Mouse (Mus musculus) forebrain, embryonic 11.5 days (tissue): ENCODE measurements around the gene Psd. TPM values are rescaled to one million over a fixed set of nuclear protein-coding genes. Genes with fewer than 3 reads are reported as not detected.
A peak's percentile ranks its signal among the peaks of the same experiment; 100 is the strongest.

Source experiments
- ATAC-seq: fragments of 200-750 bp; cut with Nextera tagmentation; replicated peaks from 2 replicates; pipeline ENCODE4 v1.8.0; 2017; ENCODE audit warnings: moderate TSS enrichment; ENCODE audit not compliant: low FRiP score
- DNase-seq: peaks from one replicate; pipeline ENCODE4 v3.0.0-alpha.2; 2017; ENCODE audit warnings: low spot score
- H3K27ac ChIP-seq: fragments of 300-500 bp; sonication (generic); 2 replicates; pipeline ENCODE4 v1.5.1; 2014; ENCODE audit warnings: low read depth, low read length
- H3K27me3 ChIP-seq: fragments of 300-500 bp; sonication (generic); 2 replicates; pipeline ENCODE4 v1.6.1; 2014; ENCODE audit warnings: mild to moderate bottlenecking, low read length, mixed read lengths; ENCODE audit not compliant: control insufficient read depth, insufficient read depth
- H3K36me3 ChIP-seq: fragments of 300-500 bp; sonication (generic); 2 replicates; pipeline ENCODE4 v1.6.1; 2014; ENCODE audit warnings: mild to moderate bottlenecking, low read length, moderate library complexity, mixed read lengths; ENCODE audit not compliant: control insufficient read depth, insufficient read depth
- H3K4me1 ChIP-seq: fragments of 300-500 bp; sonication (generic); replicated peaks from 2 replicates; pipeline ENCODE4 v1.6.1; 2014; ENCODE audit warnings: low read length, mixed read lengths; ENCODE audit not compliant: control insufficient read depth, insufficient read depth
- H3K4me2 ChIP-seq: fragments of 300-500 bp; sonication (generic); 2 replicates; pipeline ENCODE4 v1.6.1; 2014; ENCODE audit warnings: low read depth, mild to moderate bottlenecking, low read length, moderate library complexity, mixed read lengths; ENCODE audit not compliant: severe bottlenecking
- H3K4me3 ChIP-seq: fragments of 300-500 bp; sonication (generic); 2 replicates; pipeline ENCODE4 v1.5.1; 2014; ENCODE audit warnings: low read depth, low read length
- H3K9ac ChIP-seq: fragments of 300-500 bp; sonication (generic); 2 replicates; pipeline ENCODE4 v1.6.1; 2014; ENCODE audit warnings: low read length
- H3K9me3 ChIP-seq: fragments of 300-500 bp; sonication (generic); 2 replicates; pipeline ENCODE4 v1.6.1; 2016; ENCODE audit warnings: low read length, mixed read lengths; ENCODE audit not compliant: control insufficient read depth
- WGBS: fragments of 180-500 bp; shearing (Covaris S2); extraction: QIAGEN DNeasy Blood & Tissue Kit; methylation state at CpG from one replicate; pipeline ENCODE4 v1.1.7; 2014; 5-methylcytosine and 5-hydroxymethylcytosine counted together
- polyA plus RNA-seq: library from polyadenylated mRNA; unstranded; fragments of >200 nt; fragmentation: Nextera tagmentation; extraction: Ambion mirVana; gene quantifications from 2 replicates; pipeline ENCODE4 v1.2.1, GENCODE M21; 2014

Psd gene
- polyA plus RNA-seq, 1 experiment from 2014 or later = 10.7 TPM

DNA sequence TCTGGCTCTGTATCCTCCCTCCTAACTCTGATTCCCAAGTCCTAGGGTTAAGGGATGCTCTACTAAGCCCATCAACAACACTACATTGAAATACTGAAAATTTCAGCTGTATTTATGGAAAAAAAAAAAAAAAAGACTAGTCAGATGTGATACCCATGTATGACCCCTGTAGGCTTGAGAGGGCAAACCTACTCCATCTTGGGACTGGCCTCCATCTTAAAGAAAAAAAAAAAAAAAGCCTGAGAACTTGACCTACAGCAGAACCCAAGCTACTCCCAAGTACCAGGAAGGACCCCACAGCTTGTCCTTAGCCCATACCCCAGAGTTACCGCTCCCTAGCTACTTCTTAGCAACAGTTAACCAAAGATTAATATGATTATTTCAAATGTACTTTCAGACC lies 20.2 kb upstream of the Psd start:
- no peak overlapping the region for H3K27ac ChIP-seq
- no peak overlapping the region for H3K9ac ChIP-seq
- no peaks in the 10 kb centered on the region for H3K36me3 ChIP-seq
- H3K4me2 ChIP-seq = no peak overlapping the region
- no peak overlapping the region for H3K4me3 ChIP-seq
- peaks cover 4% of the 10 kb centered on the region; the same call in 1 of the 2 replicates for H3K4me1 ChIP-seq
- H3K27me3 ChIP-seq = peaks cover 13% of the 10 kb centered on the region
- no peak for DNase-seq
- H3K9me3 ChIP-seq = no peaks in the 10 kb centered on the region
- ATAC-seq = no peak
- WGBS = 93% methylated on average over 1 of the region's 1 CpGs

DNA sequence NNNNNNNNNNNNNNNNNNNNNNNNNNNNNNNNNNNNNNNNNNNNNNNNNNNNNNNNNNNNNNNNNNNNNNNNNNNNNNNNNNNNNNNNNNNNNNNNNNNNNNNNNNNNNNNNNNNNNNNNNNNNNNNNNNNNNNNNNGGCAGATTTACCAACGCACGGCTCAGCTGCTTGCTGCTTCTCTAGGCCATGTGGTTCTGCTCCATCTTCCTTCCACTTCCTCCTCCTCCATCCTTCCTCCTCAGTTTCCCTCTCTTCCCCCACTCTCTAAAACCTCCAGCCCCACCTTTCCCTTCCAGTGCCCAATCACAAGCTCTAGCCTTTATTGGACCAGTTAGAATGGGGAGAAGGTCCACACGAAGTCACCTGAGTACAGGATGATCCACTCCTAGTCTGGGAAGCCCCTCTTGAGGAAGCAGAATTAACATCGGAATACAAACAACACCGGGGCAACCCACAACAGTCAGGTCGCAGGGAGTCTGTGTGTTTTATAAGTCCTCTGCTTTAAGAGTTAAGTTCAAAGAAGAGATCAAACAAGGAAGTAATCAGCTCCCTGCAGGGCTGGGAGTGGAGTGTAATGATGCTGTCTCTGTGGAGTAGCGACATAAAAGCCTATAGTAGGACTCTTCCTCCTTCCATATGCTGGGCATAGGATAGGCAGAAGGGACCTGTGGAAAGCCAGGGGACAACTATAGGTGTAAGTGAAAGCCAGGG lies 17.9 kb upstream of the Psd start:
- no peak overlapping the region for H3K4me3 ChIP-seq
- H3K4me2 ChIP-seq = no peak overlapping the region
- H3K9me3 ChIP-seq = no peaks in the 10 kb centered on the region
- no peak overlapping the region for H3K27ac ChIP-seq
- ATAC-seq (no peak), DNase-seq (no peak)
- 30% methylated on average over 7 of the region's 7 CpGs for WGBS
- H3K9ac ChIP-seq = no peak overlapping the region
- peaks cover 9% of the 10 kb centered on the region for H3K27me3 ChIP-seq
- H3K4me1 ChIP-seq = peaks cover 4% of the 10 kb centered on the region; the same call in 1 of the 2 replicates
- no peaks in the 10 kb centered on the region for H3K36me3 ChIP-seq

- no peak overlapping the region for H3K9ac ChIP-seq
- WGBS = 76% methylated on average over 7 of the region's 7 CpGs
- no peak overlapping the region for H3K4me3 ChIP-seq
- DNase-seq (no peak), ATAC-seq (no peak)
- H3K36me3 ChIP-seq = no peaks in the 10 kb centered on the region
- H3K27me3 ChIP-seq = no peaks in the 10 kb centered on the region
- no peak overlapping the region for H3K4me2 ChIP-seq
- H3K27ac ChIP-seq = no peak overlapping the region
- peaks cover 6% of the 10 kb centered on the region; the same call in 1 of the 2 replicates for H3K4me1 ChIP-seq
- H3K9me3 ChIP-seq = no peaks in the 10 kb centered on the region
These were observed 12.5 kb upstream of the Psd start for GRCm38 (mm10) chr19:46339287-46339971.

GRCm38 (mm10) chr19:46338942-46339286 lies 12.0 kb upstream of the Psd start:
- no peak overlapping the region for H3K27ac ChIP-seq
- 52% methylated on average over 6 of the region's 6 CpGs for WGBS
- H3K36me3 ChIP-seq = no peaks in the 10 kb centered on the region
- no peaks in the 10 kb centered on the region for H3K27me3 ChIP-seq
- H3K4me2 ChIP-seq = peak overlapping the region; percentile 19; the same call in 1 of the 2 replicates
- peaks cover 6% of the 10 kb centered on the region; the same call in 1 of the 2 replicates for H3K4me1 ChIP-seq
- H3K9ac ChIP-seq = 0 out of 2 replicates have a peak overlapping the region, but pooled peaks have one; percentile 2
- 0 out of 2 replicates have a peak, but pooled peaks have one; percentile 17 for ATAC-seq
- DNase-seq = no peak
- H3K4me3 ChIP-seq = peak overlapping the region; percentile 54; the same call in 1 of the 2 replicates
- no peaks in the 10 kb centered on the region for H3K9me3 ChIP-seq

DNA sequence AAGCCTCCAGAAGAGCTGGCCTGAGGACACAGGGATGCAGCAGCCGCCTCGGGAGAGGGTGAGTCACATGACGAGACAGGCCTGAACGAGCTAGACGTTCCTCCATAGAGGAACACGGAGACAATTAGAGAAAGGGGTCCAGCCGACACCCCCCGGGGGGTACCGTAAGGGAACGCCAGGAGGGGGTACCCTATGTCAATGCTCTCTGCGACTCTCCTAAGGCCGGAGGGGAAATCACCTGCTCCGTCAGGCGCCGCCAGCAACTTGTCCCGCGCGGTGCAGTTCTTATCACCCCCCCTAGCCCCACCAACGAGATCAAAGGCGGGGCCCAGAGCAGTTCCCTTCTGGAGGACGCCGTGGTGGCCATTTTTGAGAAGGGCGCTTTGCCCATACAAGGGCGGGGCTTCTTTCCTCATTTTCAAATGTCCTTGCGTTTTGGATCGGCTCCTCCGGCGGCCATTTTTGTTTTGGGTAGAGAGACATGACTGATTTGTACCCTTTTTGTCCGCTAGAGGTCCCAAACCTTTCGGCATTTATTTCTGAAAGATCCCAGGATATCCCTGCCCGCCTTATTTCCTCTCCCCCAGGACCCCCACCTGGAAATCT lies 11.5 kb upstream of the Psd start, which contains the start of gene Cuedc2:
Gene Cuedc2, minus strand, starts transcription at position 372 of the 606 bp plus-strand sequence.
- WGBS = under 1% methylated on average over 31 of the region's 31 CpGs
- DNase-seq (peak; percentile 97), ATAC-seq (peak; percentile 90)
- H3K27ac ChIP-seq = no peak within 1 kb of the TSS
- H3K27me3 ChIP-seq = no peaks in the 10 kb centered on the region
- H3K4me2 ChIP-seq = peak within 1 kb of the TSS; percentile 64
- no peaks in the 10 kb centered on the region for H3K9me3 ChIP-seq
- peaks cover 6% of the 10 kb centered on the region; the same call in 1 of the 2 replicates for H3K4me1 ChIP-seq
- H3K36me3 ChIP-seq = no peaks in the 10 kb centered on the region
- peak within 1 kb of the TSS; percentile 69 for H3K9ac ChIP-seq
- peak within 1 kb of the TSS; percentile 54 for H3K4me3 ChIP-seq

DNA sequence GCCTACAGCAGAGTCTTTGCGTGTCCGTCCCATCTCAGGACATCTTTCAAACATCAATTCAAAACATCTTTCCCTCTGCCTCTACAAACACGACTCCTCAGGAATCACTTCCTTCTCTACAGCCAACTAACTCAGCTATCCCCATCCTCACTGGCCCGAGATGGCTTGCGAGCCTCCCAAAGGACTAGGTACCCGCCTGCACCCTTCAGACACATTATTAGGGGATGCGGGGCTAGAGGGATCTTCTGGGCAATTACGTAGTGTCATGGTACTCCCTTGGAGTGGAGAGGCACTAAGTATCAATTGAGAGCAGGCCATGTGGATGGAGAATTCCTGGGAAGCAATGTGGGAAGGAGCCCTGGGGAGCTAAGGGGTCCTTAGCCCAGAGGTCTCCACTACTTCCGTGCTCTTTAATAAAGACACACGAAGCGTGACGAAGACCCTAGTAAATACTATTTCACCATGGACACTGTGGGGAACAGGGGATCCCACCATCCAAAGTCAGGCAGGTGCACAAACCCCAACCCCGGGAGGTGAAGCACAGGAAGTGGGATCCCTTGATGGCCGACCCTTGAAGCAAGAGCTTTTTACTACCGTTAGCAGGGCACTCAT lies 10.9 kb upstream of the Psd start:
- Histone ChIP-seq H3K36me3 (no peaks in the 10 kb centered on the region), H3K9ac (peak overlapping the region; percentile 69), H3K4me3 (peak overlapping the region; percentile 54), H3K27ac (no peak overlapping the region), H3K4me1 (peaks cover 7% of the 10 kb centered on the region), H3K9me3 (no peaks in the 10 kb centered on the region), H3K4me2 (peak overlapping the region; percentile 64), H3K27me3 (no peaks in the 10 kb centered on the region)
- WGBS = 33% methylated on average over 15 of the region's 15 CpGs
- DNase-seq (no peak), ATAC-seq (peak; percentile 16)

- Histone ChIP-seq H3K9me3 (no peaks in the 10 kb centered on the region), H3K4me3 (no peak overlapping the region), H3K4me1 (peaks cover 16% of the 10 kb centered on the region), H3K27ac (no peak overlapping the region), H3K9ac (no peak overlapping the region), H3K36me3 (peaks cover 2% of the 10 kb centered on the region; the same call in 1 of the 2 replicates), H3K4me2 (no peak overlapping the region), H3K27me3 (no peaks in the 10 kb centered on the region)
- WGBS = 90% methylated on average over 3 of the region's 3 CpGs
- DNase-seq = no peak
- ATAC-seq = no peak
These were observed 7.0 kb upstream of the Psd start for GRCm38 (mm10) chr19:46333906-46334305.

GRCm38 (mm10) chr19:46332721-46333339 lies 5.9 kb upstream of the Psd start:
- Histone ChIP-seq H3K4me2 (no peak overlapping the region), H3K27ac (no peak overlapping the region), H3K27me3 (no peaks in the 10 kb centered on the region), H3K9me3 (no peaks in the 10 kb centered on the region), H3K4me1 (peaks cover 15% of the 10 kb centered on the region), H3K9ac (no peak overlapping the region), H3K36me3 (peaks cover 2% of the 10 kb centered on the region; the same call in 1 of the 2 replicates), H3K4me3 (no peak overlapping the region)
- ATAC-seq (no peak), DNase-seq (no peak)
- WGBS = 38% methylated on average over 7 of the region's 7 CpGs
